Mouse (Mus musculus) embryonic fibroblast, embryonic 13.5 days (primary cell): Measurements from ENCODE around the gene Zfyve27.

Source experiments
- CTCF ChIP-seq: IDR thresholded peaks from 2 replicates; pipeline ENCODE4 v1.5.1; 2011; ENCODE audit warnings: mild to moderate bottlenecking, control low read depth, low read length, moderate library complexity, borderline replicate concordance; ENCODE audit not compliant: insufficient read depth
- POLR2A ChIP-seq: IDR thresholded peaks from 2 replicates; pipeline ENCODE4 v1.6.1; 2011; ENCODE audit warnings: low read depth, mild to moderate bottlenecking, control low read depth, low read length, moderate library complexity

DNA sequence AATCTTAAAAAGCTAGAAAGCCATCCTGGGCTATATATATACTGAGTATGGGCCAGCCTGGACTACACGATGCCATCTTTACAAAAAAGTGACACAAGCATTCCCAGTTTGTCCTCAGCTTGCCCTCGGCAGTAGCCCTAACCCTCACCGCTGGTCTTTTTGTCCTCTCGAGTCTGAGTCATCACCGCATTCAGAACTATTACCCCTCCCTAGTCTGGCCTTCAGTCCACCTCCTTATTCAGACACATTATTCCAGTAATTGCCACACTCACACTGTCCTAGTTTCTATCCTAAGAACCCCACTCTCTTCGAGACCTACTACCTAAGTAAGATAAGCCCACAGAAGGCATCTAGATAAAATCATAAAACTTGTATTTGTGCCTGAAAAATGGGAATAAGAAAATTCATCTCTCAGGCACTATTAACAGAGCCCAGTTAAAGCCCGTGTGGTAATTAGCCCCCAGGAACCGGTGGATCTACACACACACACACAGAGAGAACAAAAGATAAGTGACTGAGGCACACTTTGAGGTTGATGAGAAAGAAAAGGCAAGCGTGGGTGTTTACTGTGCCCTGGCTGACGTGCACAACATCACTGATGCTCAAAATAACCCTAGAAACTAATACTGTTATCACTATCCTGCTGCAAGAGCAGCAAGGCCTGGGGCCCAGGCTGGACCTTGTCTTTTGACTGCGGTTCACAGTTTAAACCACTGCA, 38.1 kb upstream of the Zfyve27 start:
- TF ChIP-seq CTCF, result no peak
- TF ChIP-seq POLR2A, result no peak
